Mouse (Mus musculus) E14TG2a.4 (cell line): ENCODE data around the gene Drosha.

ENCODE experiments used
- H3K27me3 ChIP-seq: 2 replicates; pipeline ENCODE4 v1.6.1; 2014; ENCODE audit warnings: low read length, control low read depth; ENCODE audit not compliant: insufficient read depth
- H3K36me3 ChIP-seq: 2 replicates; pipeline ENCODE4 v1.6.1; 2014; ENCODE audit warnings: low read length, control low read depth; ENCODE audit not compliant: insufficient read depth
- H3K4me1 ChIP-seq: replicated peaks from 2 replicates; pipeline ENCODE4 v1.6.1; 2014; ENCODE audit warnings: low read depth, low read length, control low read depth
- H3K4me3 ChIP-seq: replicated peaks from 2 replicates; pipeline ENCODE4 v1.5.1; 2014; ENCODE audit warnings: mild to moderate bottlenecking, low read length
- H3K9me3 ChIP-seq: 2 replicates; pipeline ENCODE4 v1.6.1; 2014; ENCODE audit warnings: low read length, control low read depth
- CTCF ChIP-seq: conservative IDR thresholded peaks from 2 replicates; pipeline ENCODE4 v1.5.1; 2014; ENCODE audit warnings: low read length
- NANOG ChIP-seq: IDR thresholded peaks from 2 replicates; pipeline ENCODE4 v1.6.1; 2014; ENCODE audit warnings: borderline replicate concordance, low read length, mixed read lengths
- POU5F1 ChIP-seq: IDR thresholded peaks from 2 replicates; pipeline ENCODE4 v1.6.1; 2014; ENCODE audit warnings: low read length, borderline replicate concordance

Gene Drosha

GRCm38 (mm10) chr15:12822416-12823395 lies 1.9 kb upstream of the Drosha start:
- peaks cover 53% of the 10 kb centered on the region for H3K4me1 ChIP-seq
- H3K9me3 ChIP-seq = no peaks in the 10 kb centered on the region
- peak overlapping the region; percentile 96 for H3K4me3 ChIP-seq
- TF ChIP-seq POU5F1 = no peak
- no peak for TF ChIP-seq NANOG
- TF ChIP-seq CTCF = no peak
- peaks cover 77% of the 10 kb centered on the region for H3K36me3 ChIP-seq
- H3K27me3 ChIP-seq = no peaks in the 10 kb centered on the region

GRCm38 (mm10) chr15:12823455-12824119 lies 1.0 kb upstream of the Drosha start:
- Histone ChIP-seq H3K36me3 (peaks cover 77% of the 10 kb centered on the region), H3K9me3 (no peaks in the 10 kb centered on the region), H3K4me3 (peak overlapping the region; percentile 96), H3K4me1 (peaks cover 60% of the 10 kb centered on the region), H3K27me3 (no peaks in the 10 kb centered on the region)
- TF ChIP-seq POU5F1 (no peak), CTCF (no peak), NANOG (no peak)

- TF ChIP-seq NANOG (no peak), CTCF (no peak)
- no peaks in the 10 kb centered on the region for H3K27me3 ChIP-seq
- H3K36me3 ChIP-seq = peaks cover 77% of the 10 kb centered on the region
- peaks cover 72% of the 10 kb centered on the region for H3K4me1 ChIP-seq
- peak overlapping the region; percentile 96 for H3K4me3 ChIP-seq
- no peaks in the 10 kb centered on the region for H3K9me3 ChIP-seq
Observed at GRCm38 (mm10) chr15:12824965-12825364, 350 bp downstream of the Drosha start.

- H3K36me3 ChIP-seq = peaks cover 76% of the 10 kb centered on the region
- H3K9me3 ChIP-seq = no peaks in the 10 kb centered on the region
- no peak for TF ChIP-seq NANOG
- TF ChIP-seq CTCF = no peak
- TF ChIP-seq POU5F1 = no peak
- peaks cover 73% of the 10 kb centered on the region for H3K4me1 ChIP-seq
- H3K4me3 ChIP-seq = peak overlapping the region; percentile 96
- no peaks in the 10 kb centered on the region for H3K27me3 ChIP-seq
Observed at GRCm38 (mm10) chr15:12825408-12825807, 793 bp downstream of the Drosha start.

GRCm38 (mm10) chr15:12829878-12830277 lies 5.3 kb downstream of the Drosha start:
- no peak for TF ChIP-seq NANOG
- no peak for TF ChIP-seq POU5F1
- no peak for TF ChIP-seq CTCF
- Histone ChIP-seq H3K36me3 (peaks cover 64% of the 10 kb centered on the region), H3K27me3 (no peaks in the 10 kb centered on the region), H3K9me3 (no peaks in the 10 kb centered on the region), H3K4me3 (no peak overlapping the region), H3K4me1 (peaks cover 60% of the 10 kb centered on the region)

- Histone ChIP-seq H3K9me3 (no peaks in the 10 kb centered on the region), H3K4me1 (peaks cover 56% of the 10 kb centered on the region), H3K27me3 (no peaks in the 10 kb centered on the region), H3K4me3 (peak overlapping the region; percentile 80), H3K36me3 (peaks cover 72% of the 10 kb centered on the region)
- TF ChIP-seq CTCF = no peak
- TF ChIP-seq POU5F1 = no peak
- no peak for TF ChIP-seq NANOG
Observed at GRCm38 (mm10) chr15:12832599-12832998, 8.0 kb downstream of the Drosha start.

- Histone ChIP-seq H3K9me3 (no peaks in the 10 kb centered on the region), H3K4me3 (peak overlapping the region; percentile 80), H3K4me1 (peaks cover 50% of the 10 kb centered on the region), H3K27me3 (no peaks in the 10 kb centered on the region), H3K36me3 (peaks cover 72% of the 10 kb centered on the region)
- TF ChIP-seq NANOG (no peak), POU5F1 (no peak), CTCF (no peak)
Observed at GRCm38 (mm10) chr15:12833385-12833784, 8.8 kb downstream of the Drosha start.

- Histone ChIP-seq H3K9me3 (no peaks in the 10 kb centered on the region), H3K4me1 (peaks cover 43% of the 10 kb centered on the region), H3K27me3 (no peaks in the 10 kb centered on the region), H3K36me3 (peaks cover 71% of the 10 kb centered on the region), H3K4me3 (peak overlapping the region; percentile 80)
- no peak for TF ChIP-seq POU5F1
- TF ChIP-seq CTCF = no peak
- TF ChIP-seq NANOG = no peak
Observed at GRCm38 (mm10) chr15:12834231-12834630, 9.6 kb downstream of the Drosha start.
